Mouse (Mus musculus): Measurements from ENCODE around the gene Upf3a.
"Not testable (repeated sequence)": the region's sequence is repeated elsewhere in the genome, so short reads cannot be mapped to it uniquely, and the experiment has no call there.

Upf3a gene

GRCm38 (mm10) chr8:13785250-13785763 is at the start of gene Upf3a:
Gene Upf3a, plus strand, starts transcription at chr8:13785615.
- Histone ChIP-seq H3K36me3 (ENCODE audit: insufficient read depth, low read length) (peaks cover 49% of the 10 kb centered on the region), H3K4me3 (replicated peaks; ENCODE audit: low read length) (peak within 1 kb of the TSS; percentile 89), H3K27me3 (ENCODE audit: insufficient read depth, low read length) (no peaks in the 10 kb centered on the region), H3K9me3 (ENCODE audit: low read length) (no peaks in the 10 kb centered on the region), H3K4me1 (replicated peaks; ENCODE audit: low read depth, low read length) (peaks cover 19% of the 10 kb centered on the region)
- TF ChIP-seq POU5F1 (IDR thresholded peaks at IDR 0.05; ENCODE audit: borderline replicate concordance, low read length): no peak
- TF ChIP-seq CTCF (conservative IDR thresholded peaks at IDR 0.05; ENCODE audit: low read length): peak; percentile 73
- TF ChIP-seq NANOG (IDR thresholded peaks at IDR 0.05; ENCODE audit: borderline replicate concordance, low read length): no peak

GRCm38 (mm10) chr8:13740323-13740770 is 45.1 kb upstream of the Upf3a start:
- Histone ChIP-seq H3K4me3 (replicated peaks; ENCODE audit: low read length) (no peak overlapping the region), H3K27me3 (ENCODE audit: insufficient read depth, low read length) (no peaks in the 10 kb centered on the region), H3K9me3 (ENCODE audit: low read length) (no peaks in the 10 kb centered on the region), H3K4me1 (replicated peaks; ENCODE audit: low read depth, low read length) (no peaks in the 10 kb centered on the region), H3K36me3 (ENCODE audit: insufficient read depth, low read length) (no peaks in the 10 kb centered on the region)
- TF ChIP-seq NANOG (IDR thresholded peaks at IDR 0.05; ENCODE audit: borderline replicate concordance, low read length) (no peak), POU5F1 (IDR thresholded peaks at IDR 0.05; ENCODE audit: borderline replicate concordance, low read length) (no peak), CTCF (conservative IDR thresholded peaks at IDR 0.05; ENCODE audit: low read length) (no peak)

- Histone ChIP-seq H3K9me3 (ENCODE audit: low read length) (no peaks in the 10 kb centered on the region), H3K27me3 (ENCODE audit: insufficient read depth, low read length) (no peaks in the 10 kb centered on the region), H3K4me3 (replicated peaks; ENCODE audit: low read length) (no peak overlapping the region), H3K4me1 (replicated peaks; ENCODE audit: low read depth, low read length) (no peaks in the 10 kb centered on the region), H3K36me3 (ENCODE audit: insufficient read depth, low read length) (no peaks in the 10 kb centered on the region)
- no peak for TF ChIP-seq CTCF (conservative IDR thresholded peaks at IDR 0.05; ENCODE audit: low read length)
- no peak for TF ChIP-seq NANOG (IDR thresholded peaks at IDR 0.05; ENCODE audit: borderline replicate concordance, low read length)
- no peak for TF ChIP-seq POU5F1 (IDR thresholded peaks at IDR 0.05; ENCODE audit: borderline replicate concordance, low read length)
Observed at GRCm38 (mm10) chr8:13740817-13741613, 44.4 kb upstream of the Upf3a start.

GRCm38 (mm10) chr8:13746212-13746611 is 39.2 kb upstream of the Upf3a start:
- not testable (repeated sequence) for H3K27me3 ChIP-seq (ENCODE audit: insufficient read depth, low read length); H3K9me3 ChIP-seq (ENCODE audit: low read length); H3K36me3 ChIP-seq (ENCODE audit: insufficient read depth, low read length); H3K4me3 ChIP-seq (replicated peaks; ENCODE audit: low read length); H3K4me1 ChIP-seq (replicated peaks; ENCODE audit: low read depth, low read length)

- Histone ChIP-seq H3K4me1 (replicated peaks; ENCODE audit: low read depth, low read length) (no peaks in the 10 kb centered on the region), H3K27me3 (ENCODE audit: insufficient read depth, low read length) (no peaks in the 10 kb centered on the region), H3K9me3 (ENCODE audit: low read length) (no peaks in the 10 kb centered on the region), H3K4me3 (replicated peaks; ENCODE audit: low read length) (no peak overlapping the region), H3K36me3 (ENCODE audit: insufficient read depth, low read length) (no peaks in the 10 kb centered on the region)
- TF ChIP-seq NANOG (IDR thresholded peaks at IDR 0.05; ENCODE audit: borderline replicate concordance, low read length) (no peak), CTCF (conservative IDR thresholded peaks at IDR 0.05; ENCODE audit: low read length) (no peak), POU5F1 (IDR thresholded peaks at IDR 0.05; ENCODE audit: borderline replicate concordance, low read length) (no peak)
Observed at GRCm38 (mm10) chr8:13747626-13748025, 37.8 kb upstream of the Upf3a start.

- Histone ChIP-seq H3K4me1 (replicated peaks; ENCODE audit: low read depth, low read length) (peaks cover 12% of the 10 kb centered on the region), H3K36me3 (ENCODE audit: insufficient read depth, low read length) (no peaks in the 10 kb centered on the region), H3K9me3 (ENCODE audit: low read length) (no peaks in the 10 kb centered on the region), H3K27me3 (ENCODE audit: insufficient read depth, low read length) (no peaks in the 10 kb centered on the region), H3K4me3 (replicated peaks; ENCODE audit: low read length) (no peak overlapping the region)
- TF ChIP-seq NANOG (IDR thresholded peaks at IDR 0.05; ENCODE audit: borderline replicate concordance, low read length): no peak
- TF ChIP-seq POU5F1 (IDR thresholded peaks at IDR 0.05; ENCODE audit: borderline replicate concordance, low read length): no peak
- peak; percentile 92 for TF ChIP-seq CTCF (conservative IDR thresholded peaks at IDR 0.05; ENCODE audit: low read length)
Observed at GRCm38 (mm10) chr8:13753680-13754079, 31.7 kb upstream of the Upf3a start.

- Histone ChIP-seq H3K9me3 (ENCODE audit: low read length) (no peaks in the 10 kb centered on the region), H3K36me3 (ENCODE audit: insufficient read depth, low read length) (peaks cover 16% of the 10 kb centered on the region), H3K4me3 (replicated peaks; ENCODE audit: low read length) (no peak overlapping the region), H3K27me3 (ENCODE audit: insufficient read depth, low read length) (no peaks in the 10 kb centered on the region), H3K4me1 (replicated peaks; ENCODE audit: low read depth, low read length) (peaks cover 20% of the 10 kb centered on the region)
- no peak for TF ChIP-seq POU5F1 (IDR thresholded peaks at IDR 0.05; ENCODE audit: borderline replicate concordance, low read length)
- TF ChIP-seq NANOG (IDR thresholded peaks at IDR 0.05; ENCODE audit: borderline replicate concordance, low read length): no peak
- TF ChIP-seq CTCF (conservative IDR thresholded peaks at IDR 0.05; ENCODE audit: low read length): no peak
Observed at GRCm38 (mm10) chr8:13756480-13756879, 28.9 kb upstream of the Upf3a start.

GRCm38 (mm10) chr8:13756982-13757804 is 28.2 kb upstream of the Upf3a start, which contains the start of gene Cdc16:
Gene Cdc16, plus strand, starts transcription at chr8:13757676.
- Histone ChIP-seq H3K4me3 (replicated peaks; ENCODE audit: low read length) (peak within 1 kb of the TSS; percentile 97), H3K27me3 (ENCODE audit: insufficient read depth, low read length) (no peaks in the 10 kb centered on the region), H3K4me1 (replicated peaks; ENCODE audit: low read depth, low read length) (peaks cover 20% of the 10 kb centered on the region), H3K9me3 (ENCODE audit: low read length) (no peaks in the 10 kb centered on the region), H3K36me3 (ENCODE audit: insufficient read depth, low read length) (peaks cover 23% of the 10 kb centered on the region)
- TF ChIP-seq POU5F1 (IDR thresholded peaks at IDR 0.05; ENCODE audit: borderline replicate concordance, low read length) (no peak), NANOG (IDR thresholded peaks at IDR 0.05; ENCODE audit: borderline replicate concordance, low read length) (no peak), CTCF (conservative IDR thresholded peaks at IDR 0.05; ENCODE audit: low read length) (no peak)
